Mouse (Mus musculus) spleen, adult 2 months (tissue): ENCODE data around the gene H2al3.

Experiments used
- CTCF ChIP-seq: fragments of 200-500 bp; IDR thresholded peaks from 2 replicates; pipeline ENCODE4 v1.5.1; 2011; ENCODE audit warnings: mild to moderate bottlenecking, inconsistent platforms; ENCODE audit not compliant: insufficient read depth, insufficient read length, insufficient replicate concordance; ENCODE audit errors: extremely low read depth
- POLR2A ChIP-seq: fragments of 200-500 bp; IDR thresholded peaks from 2 replicates; pipeline ENCODE4 v1.6.1; 2011; ENCODE audit warnings: low read depth, low read length, inconsistent platforms

- TF ChIP-seq CTCF (no peak), POLR2A (no peak)
Observed at GRCm38 (mm10) chrX:9849403-9849802, at the start of gene H2al3.
